In genomic region chr16:34994641-34995141, GRCm38 (mm10) we compare ENCODE assay signal across 15 mouse cellular contexts. TPM values are rescaled to one million over a fixed set of nuclear protein-coding genes. Genes with fewer than 3 reads are reported as not detected.
DNase-seq lines count a peak whose midpoint lies in the region; ATAC-seq and TF ChIP-seq lines count a peak whose summit lies in the region.
"Had no signal": no experiment of that assay in that cellular context is flagged by ENCODE, and none has a peak within 500 bp of the region (broad histone marks: within the 10 kb centered on the region; RNA-seq: fewer than 3 reads in every experiment).

No protein-coding gene starts in this region.

- 0 out of 2 replicates have a peak, but pooled peaks have one; percentile 36 for ATAC-seq in kidney, embryonic 14.5 days (ENCODE audit: low FRiP score, low TSS enrichment)
- peak; percentile 60 for ATAC-seq in lung, postnatal 0 days
- peak; percentile 62 for ATAC-seq in intestine, embryonic 16.5 days
- peak; percentile 83 for ATAC-seq in stomach, embryonic 16.5 days (ENCODE audit: insufficient read depth, low FRiP score)

- TF ChIP-seq EP300 in lung, postnatal 0 days (IDR thresholded peaks at IDR 0.05): no peak

- peak overlapping the region; percentile 65 for H3K27ac ChIP-seq in kidney, embryonic 14.5 days (ENCODE audit: low read depth, low read length)
- H3K27ac ChIP-seq in lung, postnatal 0 days (ENCODE audit: low read length): no peak overlapping the region; the same call in 1 of the 2 replicates
- peak overlapping the region; percentile 81 for H3K27ac ChIP-seq in intestine, embryonic 16.5 days (ENCODE audit: low read length)
- peak overlapping the region; percentile 92 for H3K27ac ChIP-seq in stomach, embryonic 16.5 days (ENCODE audit: low read length)

- DNase-seq in kidney, adult 11 months: no peak
- peak; percentile 54 for DNase-seq in lung, postnatal 0 days (ENCODE audit: low spot score)
- DNase-seq in lung, postnatal 36 days: no peak
- no peak for DNase-seq in embryo, embryonic 9.5 days (ENCODE audit: extremely low spot score)
- no peak for DNase-seq in ovary, postnatal 14 days (ENCODE audit: low spot score)
- DNase-seq: adrenal gland, postnatal 36 days; B cell, adult 2 months; cerebellum, adult 11 months; heart, postnatal 10 days; layer of hippocampus, postnatal 36 days; right cerebral cortex, postnatal 25 days had no signal

- no peaks in the 10 kb centered on the region for H3K9me3 ChIP-seq in kidney, embryonic 14.5 days (ENCODE audit: control insufficient read depth, low read length)
- H3K9me3 ChIP-seq in lung, postnatal 0 days (ENCODE audit: low read length): no peaks in the 10 kb centered on the region
- H3K9me3 ChIP-seq in intestine, embryonic 16.5 days (ENCODE audit: control insufficient read depth, low read length): no peaks in the 10 kb centered on the region
- no peaks in the 10 kb centered on the region for H3K9me3 ChIP-seq in stomach, embryonic 16.5 days (replicated peaks; ENCODE audit: control insufficient read depth, low read length)

- H3K27me3 ChIP-seq in kidney, embryonic 14.5 days (ENCODE audit: control insufficient read depth, insufficient read depth, low read length): no peaks in the 10 kb centered on the region
- H3K27me3 ChIP-seq in lung, postnatal 0 days (replicated peaks; ENCODE audit: insufficient read depth, low read length): no peaks in the 10 kb centered on the region
- no peaks in the 10 kb centered on the region for H3K27me3 ChIP-seq in intestine, embryonic 16.5 days (replicated peaks; ENCODE audit: control insufficient read depth, insufficient read depth, low read length)
- no peaks in the 10 kb centered on the region for H3K27me3 ChIP-seq in stomach, embryonic 16.5 days (ENCODE audit: control insufficient read depth, insufficient read depth, low read length)

- H3K4me1 ChIP-seq in kidney, embryonic 14.5 days (ENCODE audit: control insufficient read depth, insufficient read depth, low read length): peaks cover 11% of the 10 kb centered on the region; the same call in 1 of the 2 replicates
- peaks cover 6% of the 10 kb centered on the region; the same call in 1 of the 2 replicates for H3K4me1 ChIP-seq in lung, postnatal 0 days (ENCODE audit: insufficient read depth, low read depth, low read length)
- peaks cover 30% of the 10 kb centered on the region for H3K4me1 ChIP-seq in intestine, embryonic 16.5 days (ENCODE audit: control insufficient read depth, insufficient read depth, low read length)
- peaks cover 17% of the 10 kb centered on the region for H3K4me1 ChIP-seq in stomach, embryonic 16.5 days (ENCODE audit: control insufficient read depth, insufficient read depth, low read length)

- TF ChIP-seq CTCF in lung, postnatal 0 days (IDR thresholded peaks at IDR 0.05): no peak

- no peak overlapping the region for H3K4me3 ChIP-seq in kidney, embryonic 14.5 days (ENCODE audit: low read length)
- no peak overlapping the region for H3K4me3 ChIP-seq in lung, postnatal 0 days (ENCODE audit: low read depth, low read length)
- peak overlapping the region; percentile 14 for H3K4me3 ChIP-seq in intestine, embryonic 16.5 days (ENCODE audit: low read length)
- H3K4me3 ChIP-seq in stomach, embryonic 16.5 days (replicated peaks; ENCODE audit: low read length): peak overlapping the region; percentile 31
- H3K4me3 ChIP-seq: erythroblast, embryonic 14.5 days had no signal

- 58% methylated on average over 9 of the region's 9 CpGs for whole genome bisulfite sequencing in kidney, embryonic 14.5 days
- WGBS in lung, postnatal 0 days: 52% methylated on average over 9 of the region's 9 CpGs
- 50% methylated on average over 9 of the region's 9 CpGs for WGBS in intestine, embryonic 16.5 days
- 43% methylated on average over 9 of the region's 9 CpGs for WGBS in stomach, embryonic 16.5 days

- no peak overlapping the region for H3K4me2 ChIP-seq in kidney, embryonic 14.5 days (replicated peaks; ENCODE audit: low read depth, low read length)
- H3K4me2 ChIP-seq in lung, postnatal 0 days (replicated peaks; ENCODE audit: low read depth, low read length): no peak overlapping the region
- H3K4me2 ChIP-seq in intestine, embryonic 16.5 days (ENCODE audit: low read depth, low read length): no peak overlapping the region
- peak overlapping the region; percentile 20; the same call in 1 of the 2 replicates for H3K4me2 ChIP-seq in stomach, embryonic 16.5 days (ENCODE audit: low read depth, low read length)

- H3K36me3 ChIP-seq in kidney, embryonic 14.5 days (ENCODE audit: control insufficient read depth, insufficient read depth, low read length): no peaks in the 10 kb centered on the region
- H3K36me3 ChIP-seq in lung, postnatal 0 days (ENCODE audit: insufficient read depth, low read length): 0 out of 2 replicates have a peak, but pooled peaks cover 4% of the 10 kb centered on the region
- no peaks in the 10 kb centered on the region for H3K36me3 ChIP-seq in intestine, embryonic 16.5 days (ENCODE audit: control insufficient read depth, insufficient read depth, low read length)
- no peaks in the 10 kb centered on the region for H3K36me3 ChIP-seq in stomach, embryonic 16.5 days (ENCODE audit: control insufficient read depth, insufficient read depth, low read length)

- H3K9ac ChIP-seq in kidney, embryonic 14.5 days (ENCODE audit: low read depth, low read length): peak overlapping the region; percentile 31; the same call in 1 of the 2 replicates
- no peak overlapping the region for H3K9ac ChIP-seq in lung, postnatal 0 days (replicated peaks; ENCODE audit: low read depth)
- peak overlapping the region; percentile 34; the same call in 1 of the 2 replicates for H3K9ac ChIP-seq in intestine, embryonic 16.5 days (ENCODE audit: low read depth, low read length)
- H3K9ac ChIP-seq in stomach, embryonic 16.5 days (ENCODE audit: low read length): peak overlapping the region; percentile 64

RNA-seq across cellular contexts. Expression of gene Hacd2, which starts 27.5 kb away (rescaled TPM):
- polyA plus RNA-seq in kidney, embryonic 14.5 days (2014; fragmentation: Nextera tagmentation; extraction: Ambion mirVana): 51.4 and 73.9 TPM in 2 replicates
- 60.8 and 67.1 TPM in 2 replicates for polyA plus RNA-seq in lung, postnatal 0 days (2015; fragmentation: Nextera tagmentation; extraction: Ambion mirVana)
- polyA plus RNA-seq in intestine, embryonic 16.5 days (2015; fragmentation: Nextera tagmentation; extraction: Ambion mirVana): 103 TPM in 2 replicates
- 106 and 112 TPM in 2 replicates for polyA plus RNA-seq in stomach, embryonic 16.5 days (2015; fragmentation: Nextera tagmentation; extraction: Ambion mirVana)

Comparison
In these comparisons a context has a peak if more than half of its experiments do, and no peak if none do; other contexts are left out.
1. H3K4me3 ChIP-seq: peak in intestine, embryonic 16.5 days (single experiment) and stomach, embryonic 16.5 days (single experiment); none in kidney, embryonic 14.5 days (single experiment) and lung, postnatal 0 days (single experiment).
2. Peak in every context shown above with its lines, with median percentiles within 50 percentile points of each other: ATAC-seq.